Mouse (Mus musculus) intestine, postnatal 0 days (tissue): Measurements from ENCODE around the gene Ascl2. TPM values are rescaled to one million over a fixed set of nuclear protein-coding genes. Genes with fewer than 3 reads are reported as not detected.

Experiments
- ATAC-seq: fragments of 200-750 bp; cut with Nextera tagmentation; 2 replicates; pipeline ENCODE4 v1.8.0; 2017; ENCODE audit warnings: mild to moderate bottlenecking, moderate TSS enrichment, moderate library complexity
- H3K27ac ChIP-seq: fragments of 300-500 bp; sonication (generic); 2 replicates; pipeline ENCODE4 v1.5.1; 2014; ENCODE audit warnings: mild to moderate bottlenecking, low read depth, low read length, moderate library complexity
- H3K27me3 ChIP-seq: fragments of 300-500 bp; sonication (generic); replicated peaks from 2 replicates; pipeline ENCODE4 v1.6.1; 2014; ENCODE audit warnings: low read length, mixed read lengths; ENCODE audit not compliant: control insufficient read depth, insufficient read depth
- H3K36me3 ChIP-seq: fragments of 300-500 bp; sonication (generic); 2 replicates; pipeline ENCODE4 v1.6.1; 2014; ENCODE audit warnings: mild to moderate bottlenecking, moderate library complexity; ENCODE audit not compliant: control insufficient read depth, insufficient read depth
- H3K4me1 ChIP-seq: fragments of 300-500 bp; sonication (generic); replicated peaks from 2 replicates; pipeline ENCODE4 v1.6.1; 2014; ENCODE audit warnings: antibody characterized with exemption, low read length, mixed read lengths; ENCODE audit not compliant: control insufficient read depth, insufficient read depth
- H3K4me2 ChIP-seq: fragments of 300-500 bp; sonication (generic); replicated peaks from 2 replicates; pipeline ENCODE4 v1.6.1; 2014; ENCODE audit warnings: low read depth, mild to moderate bottlenecking, moderate library complexity
- H3K4me3 ChIP-seq: fragments of 300-500 bp; sonication (generic); 2 replicates; pipeline ENCODE4 v1.5.1; 2014; ENCODE audit warnings: low read depth, low read length
- H3K9ac ChIP-seq: fragments of 300-500 bp; sonication (generic); 2 replicates; pipeline ENCODE4 v1.6.1; 2014; ENCODE audit warnings: mild to moderate bottlenecking, low read depth, low read length
- H3K9me3 ChIP-seq: fragments of 300-500 bp; sonication (generic); 2 replicates; pipeline ENCODE4 v1.6.1; 2016; ENCODE audit warnings: mixed run types; ENCODE audit not compliant: control insufficient read depth
- CTCF ChIP-seq: sonication (generic); IDR thresholded peaks from 2 replicates; pipeline ENCODE4 v1.5.1; 2016; ENCODE audit warnings: low read depth, mild to moderate bottlenecking, control low read depth, antibody characterized with exemption, moderate library complexity
- WGBS: fragments of 180-500 bp; shearing (Covaris S2); extraction: QIAGEN DNeasy Blood & Tissue Kit; methylation state at CpG from one replicate; pipeline ENCODE4 v1.1.7; 2014; 5-methylcytosine and 5-hydroxymethylcytosine counted together
- polyA plus RNA-seq: library from polyadenylated mRNA; unstranded; fragments of >200 nt; fragmentation: Nextera tagmentation; extraction: Ambion mirVana; gene quantifications from 2 replicates; pipeline ENCODE4 v1.2.1, GENCODE M21; 2015

Ascl2 gene
- polyA plus RNA-seq, 1 experiment from 2014 or later, result 6.8 TPM

GRCm38 (mm10) chr7:142927293-142927692 is 41.8 kb downstream of the Ascl2 start:
- Histone ChIP-seq H3K4me2 (no peak overlapping the region), H3K27me3 (no peaks in the 10 kb centered on the region), H3K9ac (no peak overlapping the region), H3K4me1 (no peaks in the 10 kb centered on the region), H3K36me3 (no peaks in the 10 kb centered on the region), H3K4me3 (no peak overlapping the region), H3K27ac (no peak overlapping the region), H3K9me3 (no peaks in the 10 kb centered on the region)
- 45% methylated on average over 8 of the region's 8 CpGs for WGBS
- TF ChIP-seq CTCF, result no peak
- peak; percentile 57; the same call in 1 of the 2 replicates for ATAC-seq

DNA sequence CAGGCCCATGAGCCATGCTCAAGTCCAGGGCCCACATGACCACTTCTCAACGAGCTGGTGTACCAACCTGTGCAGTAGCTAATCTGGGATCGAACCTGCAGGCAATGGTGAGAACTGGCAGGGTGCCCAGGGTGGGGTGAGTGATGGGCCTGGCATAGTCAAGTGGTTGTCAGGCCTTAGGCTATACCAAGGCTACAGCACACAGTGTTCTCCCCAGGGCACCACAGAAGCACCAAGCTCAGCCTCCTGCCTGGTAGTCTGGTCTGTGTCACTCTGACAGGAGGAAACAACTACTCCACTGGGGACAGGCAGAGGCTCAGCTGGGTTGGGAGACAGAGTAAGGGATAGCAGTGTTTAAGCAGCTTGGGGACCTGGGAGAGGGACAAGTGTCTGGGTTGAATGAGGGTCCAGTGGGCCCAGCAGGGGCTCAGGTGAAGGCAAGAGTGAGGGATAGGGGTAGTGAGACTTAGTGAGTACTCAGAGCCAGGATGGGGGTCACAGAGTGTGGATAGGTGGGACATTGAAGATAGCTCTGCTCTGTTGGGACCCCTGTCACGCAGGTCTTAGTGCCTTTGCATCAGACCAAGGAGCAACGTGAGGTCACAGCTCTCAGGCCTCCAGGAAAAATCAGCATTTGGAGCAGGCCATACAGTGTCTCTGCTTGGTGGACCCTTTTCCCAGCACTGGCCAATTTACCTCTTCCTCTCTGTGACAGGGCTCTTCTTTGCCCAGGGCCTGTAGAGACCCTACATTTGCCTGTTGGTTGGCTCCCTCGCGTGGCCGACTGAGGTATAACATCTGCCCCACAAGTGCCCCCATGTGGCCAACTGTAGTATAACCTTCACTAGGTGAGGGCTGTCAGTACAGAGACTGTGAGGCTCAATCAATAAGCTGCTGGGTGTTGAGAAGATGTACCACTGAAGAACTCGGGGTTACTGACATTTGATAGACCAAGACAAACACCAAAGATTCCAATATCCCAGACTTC is 50.1 kb downstream of the Ascl2 start:
- Histone ChIP-seq H3K27me3 (no peaks in the 10 kb centered on the region), H3K9ac (no peak overlapping the region), H3K4me1 (no peaks in the 10 kb centered on the region), H3K9me3 (no peaks in the 10 kb centered on the region), H3K4me3 (no peak overlapping the region), H3K36me3 (no peaks in the 10 kb centered on the region), H3K4me2 (no peak overlapping the region), H3K27ac (no peak overlapping the region)
- TF ChIP-seq CTCF, result peak; percentile 100
- peak; percentile 49 for ATAC-seq
- WGBS, result 40% methylated on average over 8 of the region's 8 CpGs

GRCm38 (mm10) chr7:142917659-142918058 is 51.4 kb downstream of the Ascl2 start:
- H3K27ac ChIP-seq, result no peak overlapping the region
- no peak for TF ChIP-seq CTCF
- H3K4me2 ChIP-seq, result no peak overlapping the region
- no peak for ATAC-seq
- no peak overlapping the region for H3K4me3 ChIP-seq
- WGBS, result 73% methylated on average over 5 of the region's 5 CpGs
- H3K9ac ChIP-seq, result no peak overlapping the region
- no peaks in the 10 kb centered on the region for H3K27me3 ChIP-seq
- H3K9me3 ChIP-seq, result no peaks in the 10 kb centered on the region
- H3K36me3 ChIP-seq, result no peaks in the 10 kb centered on the region
- H3K4me1 ChIP-seq, result no peaks in the 10 kb centered on the region

Other genes with a start within 250 kb of the Ascl2 start
- gene Ins2, start 225.9 kb downstream of the Ascl2 start, polyA plus RNA-seq, result 18.1 and 38.6 TPM in 2 replicates
- 0.55 and 0.78 TPM in 2 replicates for gene Th, start 38.1 kb downstream of the Ascl2 start, polyA plus RNA-seq
- 0.74 and 0.77 TPM in 2 replicates for gene Tspan32, start 35.8 kb upstream of the Ascl2 start, polyA plus RNA-seq
- 212 and 216 TPM in 2 replicates for gene Cd81, start 83.5 kb upstream of the Ascl2 start, polyA plus RNA-seq
- gene Tssc4, start 100.0 kb upstream of the Ascl2 start, polyA plus RNA-seq, result 32.8 and 34.0 TPM in 2 replicates
- gene Trpm5, start 125.4 kb upstream of the Ascl2 start, polyA plus RNA-seq, result 0.97 and 1.3 TPM in 2 replicates
- gene Kcnq1, start 137.1 kb upstream of the Ascl2 start, polyA plus RNA-seq, result 10.5 and 13.8 TPM in 2 replicates